Mouse (Mus musculus) embryonic fibroblast, embryonic 13.5 days (primary cell): ENCODE results near the gene Mbnl2.

Source experiments
- CTCF ChIP-seq: IDR thresholded peaks from 2 replicates; pipeline ENCODE4 v1.5.1; 2011; ENCODE audit warnings: mild to moderate bottlenecking, control low read depth, low read length, moderate library complexity, borderline replicate concordance; ENCODE audit not compliant: insufficient read depth
- POLR2A ChIP-seq: IDR thresholded peaks from 2 replicates; pipeline ENCODE4 v1.6.1; 2011; ENCODE audit warnings: low read depth, mild to moderate bottlenecking, control low read depth, low read length, moderate library complexity

GRCm38 (mm10) chr14:120315721-120316120 is 40.3 kb downstream of the Mbnl2 start:
- no peak for TF ChIP-seq CTCF
- TF ChIP-seq POLR2A: no peak
